8 mouse cellular contexts compared by ENCODE assay signal in genomic region chr19:24555904-24556584, GRCm38 (mm10). TPM values are rescaled to one million over a fixed set of nuclear protein-coding genes. Genes with fewer than 3 reads are reported as not detected.
DNase-seq lines count a peak whose midpoint lies in the region; ATAC-seq lines count a peak whose summit lies in the region.

No protein-coding gene starts in this region.

- peak; percentile 87 for ATAC-seq in erythroid progenitor cell, adult 5-6 weeks (replicated peaks; ENCODE audit: low FRiP score, poor library complexity, severe bottlenecking)
- peak; percentile 88 for ATAC-seq in heart, embryonic 15.5 days (replicated peaks; ENCODE audit: insufficient number of reproducible peaks, insufficient read depth, low FRiP score, low read depth)
- ATAC-seq in liver, embryonic 15.5 days (ENCODE audit: insufficient read depth), result peak; percentile 92
- peak; percentile 80 for ATAC-seq in neural tube, embryonic 11.5 days (ENCODE audit: insufficient read depth, low FRiP score, low TSS enrichment)
- ATAC-seq in stomach, embryonic 16.5 days (ENCODE audit: insufficient read depth, low FRiP score), result peak; percentile 89

- no peaks in the 10 kb centered on the region for H3K4me1 ChIP-seq in brown adipose tissue, adult 24 weeks (ENCODE audit: control insufficient read depth, insufficient read depth, insufficient read length, low read length)
- H3K4me1 ChIP-seq in heart, embryonic 15.5 days (replicated peaks), result peaks cover 34% of the 10 kb centered on the region
- peaks cover 38% of the 10 kb centered on the region for H3K4me1 ChIP-seq in liver, embryonic 15.5 days (replicated peaks)
- H3K4me1 ChIP-seq in neural tube, embryonic 11.5 days (ENCODE audit: control insufficient read depth, insufficient read depth, low read length), result peaks cover 16% of the 10 kb centered on the region
- peaks cover 8% of the 10 kb centered on the region for H3K4me1 ChIP-seq in stomach, embryonic 16.5 days (ENCODE audit: control insufficient read depth, insufficient read depth, low read length)

- peak; percentile 79 to 84 for DNase-seq in B cell, adult 2 months
- peak; percentile 78 for DNase-seq in kidney, postnatal 14 days
- peak; percentile 80 for DNase-seq in neural tube, embryonic 11.5 days (ENCODE audit: low spot score)

- no peaks in the 10 kb centered on the region for H3K36me3 ChIP-seq in heart, embryonic 15.5 days
- no peaks in the 10 kb centered on the region for H3K36me3 ChIP-seq in liver, embryonic 15.5 days (replicated peaks)
- no peaks in the 10 kb centered on the region for H3K36me3 ChIP-seq in neural tube, embryonic 11.5 days (ENCODE audit: control insufficient read depth, insufficient read depth, low read length)
- no peaks in the 10 kb centered on the region for H3K36me3 ChIP-seq in stomach, embryonic 16.5 days (ENCODE audit: control insufficient read depth, insufficient read depth, low read length)

- under 1% methylated on average over 58 of the region's 74 CpGs for WGBS in heart, embryonic 15.5 days
- WGBS in liver, embryonic 15.5 days (ENCODE audit: insufficient replicate concordance), result under 1% methylated on average over 65 of the region's 74 CpGs
- 0% methylated on average over 36 of the region's 74 CpGs for WGBS in neural tube, embryonic 11.5 days
- WGBS in stomach, embryonic 16.5 days, result under 1% methylated on average over 62 of the region's 74 CpGs

- H3K9me3 ChIP-seq in heart, embryonic 15.5 days (replicated peaks), result no peaks in the 10 kb centered on the region
- no peaks in the 10 kb centered on the region for H3K9me3 ChIP-seq in liver, embryonic 15.5 days (replicated peaks)
- H3K9me3 ChIP-seq in neural tube, embryonic 11.5 days (ENCODE audit: control insufficient read depth, low read length), result no peaks in the 10 kb centered on the region
- no peaks in the 10 kb centered on the region for H3K9me3 ChIP-seq in stomach, embryonic 16.5 days (replicated peaks; ENCODE audit: control insufficient read depth, low read length)

- H3K9ac ChIP-seq in heart, embryonic 15.5 days, result peak overlapping the region; percentile 88
- peak overlapping the region; percentile 93 for H3K9ac ChIP-seq in liver, embryonic 15.5 days
- H3K9ac ChIP-seq in neural tube, embryonic 11.5 days (ENCODE audit: low read length), result peak overlapping the region; percentile 70
- peak overlapping the region; percentile 82 for H3K9ac ChIP-seq in stomach, embryonic 16.5 days (ENCODE audit: low read length)

- H3K27ac ChIP-seq in brown adipose tissue, adult 24 weeks (replicated peaks; ENCODE audit: low read depth, low read length), result no peak overlapping the region
- peak overlapping the region; percentile 94 for H3K27ac ChIP-seq in heart, embryonic 15.5 days
- H3K27ac ChIP-seq in liver, embryonic 15.5 days (replicated peaks), result peak overlapping the region; percentile 93
- no peak overlapping the region for H3K27ac ChIP-seq in neural tube, embryonic 11.5 days (ENCODE audit: low read depth, low read length)
- H3K27ac ChIP-seq in stomach, embryonic 16.5 days (ENCODE audit: low read length), result peak overlapping the region; percentile 64; the same call in 1 of the 2 replicates

- no peaks in the 10 kb centered on the region for H3K27me3 ChIP-seq in heart, embryonic 15.5 days
- H3K27me3 ChIP-seq in liver, embryonic 15.5 days, result peaks cover 32% of the 10 kb centered on the region
- 0 out of 2 replicates have a peak, but pooled peaks cover 5% of the 10 kb centered on the region for H3K27me3 ChIP-seq in neural tube, embryonic 11.5 days (ENCODE audit: control insufficient read depth, insufficient read depth, low read length)
- H3K27me3 ChIP-seq in stomach, embryonic 16.5 days (ENCODE audit: control insufficient read depth, insufficient read depth, low read length), result peaks cover 14% of the 10 kb centered on the region

- peak overlapping the region; percentile 75 for H3K4me3 ChIP-seq in brown adipose tissue, adult 24 weeks (ENCODE audit: insufficient read depth, low read depth, low read length)
- peak overlapping the region; percentile 92 for H3K4me3 ChIP-seq in heart, embryonic 15.5 days
- H3K4me3 ChIP-seq in liver, embryonic 15.5 days (replicated peaks), result peak overlapping the region; percentile 92
- H3K4me3 ChIP-seq in neural tube, embryonic 11.5 days (ENCODE audit: low read depth, low read length), result peak overlapping the region; percentile 73
- H3K4me3 ChIP-seq in stomach, embryonic 16.5 days (replicated peaks; ENCODE audit: low read length), result peak overlapping the region; percentile 80

- H3K4me2 ChIP-seq in heart, embryonic 15.5 days, result peak overlapping the region; percentile 90
- peak overlapping the region; percentile 98 for H3K4me2 ChIP-seq in liver, embryonic 15.5 days
- H3K4me2 ChIP-seq in neural tube, embryonic 11.5 days (ENCODE audit: low read depth), result peak overlapping the region; percentile 79
- peak overlapping the region; percentile 91 for H3K4me2 ChIP-seq in stomach, embryonic 16.5 days (ENCODE audit: low read depth, low read length)

RNA-seq across cellular contexts. Expression of gene Pip5k1b, which starts 0.4 kb away (rescaled TPM):
- not detected in 2 replicates for polyA plus RNA-seq in brown adipose tissue, adult 24 weeks (2012; ENCODE audit: insufficient read depth, insufficient read length, missing spikeins)
- total RNA-seq in erythroid progenitor cell, adult 5-6 weeks (2015; ENCODE audit: low replicate concordance), result 96.8 and 117 TPM in 2 replicates
- 70.0 and 92.0 TPM in 2 replicates for total RNA-seq in erythroid progenitor cell, adult 5-6 weeks (2017; ENCODE audit: low replicate concordance)
- 7.5 and 9.3 TPM in 2 replicates for polyA plus RNA-seq in heart, embryonic 15.5 days (2015; fragmentation: Nextera tagmentation; extraction: Ambion mirVana)
- polyA plus RNA-seq in liver, embryonic 15.5 days (2015; fragmentation: Nextera tagmentation; extraction: Ambion mirVana), result 8.5 and 9.5 TPM in 2 replicates
- polyA plus RNA-seq in neural tube, embryonic 11.5 days (2014; fragmentation: Nextera tagmentation; extraction: Ambion mirVana), result 1.3 and 2.7 TPM in 2 replicates
- polyA plus RNA-seq in stomach, embryonic 16.5 days (2015; fragmentation: Nextera tagmentation; extraction: Ambion mirVana), result 3.8 and 4.1 TPM in 2 replicates

Comparison
In these comparisons a context has a peak if more than half of its experiments do, and no peak if none do; other contexts are left out.
1. H3K27ac ChIP-seq: peak in heart, embryonic 15.5 days (single experiment), liver, embryonic 15.5 days (single experiment) and stomach, embryonic 16.5 days (single experiment); none in brown adipose tissue, adult 24 weeks (single experiment) and neural tube, embryonic 11.5 days (single experiment).
2. Peak in every context shown above with its lines, with median percentiles within 50 percentile points of each other: DNase-seq, H3K4me3 ChIP-seq, ATAC-seq, H3K4me2 ChIP-seq and H3K9ac ChIP-seq.